Mouse (Mus musculus): Measurements from ENCODE around the gene Klk1b27.
"Not testable (repeated sequence)": the region's sequence is repeated elsewhere in the genome, so short reads cannot be mapped to it uniquely, and the experiment has no call there.

The Klk1b27 gene

DNA sequence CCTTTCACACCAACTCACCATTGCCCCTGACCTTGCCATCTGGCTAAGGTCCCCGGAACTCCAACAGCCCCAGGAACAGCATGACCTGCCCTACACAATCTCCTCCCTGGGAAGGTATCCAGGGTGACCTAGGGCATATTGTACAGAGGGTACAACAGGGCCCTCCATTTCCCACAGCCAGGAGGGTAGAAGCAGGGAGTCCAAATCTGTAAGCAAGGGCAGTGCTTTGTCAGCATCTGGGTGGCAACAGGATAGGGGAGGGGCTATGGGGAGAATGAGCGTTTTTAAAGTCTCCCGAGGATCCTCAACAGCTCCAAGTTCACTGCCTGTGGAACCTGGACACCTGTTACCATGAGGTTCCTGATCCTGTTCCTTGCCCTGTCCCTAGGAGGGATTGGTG lies at the start of gene Klk1b27:
Gene Klk1b27 (plus strand): TSS at position 301 of the 400 bp plus-strand sequence.
- DNase-seq (ENCODE audit: low spot score in 2 of 2): not testable (repeated sequence)

DNA sequence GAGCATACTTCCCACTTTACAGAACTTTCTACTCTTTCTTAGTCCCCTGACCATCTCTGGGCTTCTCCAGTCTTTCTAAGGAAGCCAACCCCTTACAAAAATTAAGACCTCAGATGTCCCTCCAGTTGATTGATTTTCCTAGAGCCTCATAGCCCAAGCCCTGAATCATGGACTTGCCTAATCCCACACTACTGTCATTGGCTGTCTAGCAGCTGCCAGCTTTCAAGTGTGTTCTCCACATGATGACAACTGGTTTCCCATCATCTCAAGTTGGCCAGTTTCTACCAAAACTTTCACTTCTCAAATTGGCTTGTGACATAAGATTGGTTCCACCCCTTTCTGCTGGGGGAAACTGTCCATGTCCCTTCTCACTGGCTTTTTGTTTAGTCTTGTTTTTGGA lies 47.2 kb upstream of the Klk1b27 start:
- DNase-seq (ENCODE audit: low spot score in 2 of 2): no peak

DNA sequence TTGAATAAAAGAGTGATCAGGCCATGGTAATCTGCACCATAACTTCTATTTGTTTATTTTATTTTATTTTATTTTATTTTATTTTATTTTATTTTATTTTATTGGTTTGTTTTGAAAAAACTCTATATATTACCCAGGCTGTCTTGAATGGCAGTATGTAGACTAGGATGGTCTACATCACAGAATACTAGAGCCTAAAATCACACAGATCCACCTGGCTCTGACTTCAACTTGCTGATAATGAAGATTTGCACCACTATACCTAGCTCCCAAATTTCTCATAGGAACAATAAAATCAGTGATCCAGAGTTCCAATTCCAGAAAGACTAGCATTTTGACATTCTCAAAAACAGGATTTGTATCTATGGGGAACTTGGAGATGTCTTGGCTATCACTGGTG lies 40.2 kb upstream of the Klk1b27 start, which contains the start of gene Klk1b26:
Gene Klk1b26 (plus strand): TSS at position 301 of the 400 bp plus-strand sequence.
- not testable (repeated sequence) for DNase-seq (ENCODE audit: low spot score in 2 of 2)

DNA sequence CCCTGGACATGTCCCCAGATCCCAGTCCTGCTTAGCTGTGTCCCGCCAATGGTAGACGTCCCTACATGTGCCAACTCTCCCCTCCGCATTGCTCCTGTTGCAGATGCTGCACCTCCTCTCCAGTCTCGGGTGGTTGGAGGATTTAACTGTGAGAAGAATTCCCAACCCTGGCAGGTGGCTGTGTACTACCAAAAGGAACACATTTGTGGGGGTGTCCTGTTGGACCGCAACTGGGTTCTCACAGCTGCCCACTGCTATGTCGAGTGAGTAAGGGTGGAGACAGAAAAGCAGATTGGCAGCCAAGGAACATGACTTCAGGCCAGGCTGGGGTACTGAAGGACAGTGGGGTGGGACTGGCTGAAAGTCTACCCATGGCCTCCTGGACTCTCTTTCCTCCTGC lies 37.4 kb upstream of the Klk1b27 start:
- DNase-seq (ENCODE audit: low spot score in 2 of 2): not testable (repeated sequence)

DNA sequence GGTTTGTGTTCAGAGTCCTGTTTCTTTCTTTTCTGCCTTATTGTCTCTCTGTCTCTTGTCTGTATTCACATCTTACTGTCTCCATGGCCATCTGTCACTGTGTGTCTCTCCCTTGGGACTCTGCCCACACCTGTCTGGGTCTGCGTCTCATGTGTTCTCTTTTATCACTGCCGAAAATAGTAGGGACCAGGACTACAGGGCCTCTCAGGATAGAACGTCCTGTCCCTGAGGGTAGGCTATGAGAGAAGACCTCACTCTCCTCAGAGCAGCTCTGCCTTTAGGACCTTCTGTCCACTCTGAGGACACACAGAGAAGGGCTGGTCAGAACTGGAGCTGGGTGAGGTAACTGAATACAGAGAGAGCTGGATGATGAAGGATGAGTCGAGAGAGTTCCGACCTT lies 37.0 kb upstream of the Klk1b27 start:
- DNase-seq (ENCODE audit: low spot score in 2 of 2): no peak

DNA sequence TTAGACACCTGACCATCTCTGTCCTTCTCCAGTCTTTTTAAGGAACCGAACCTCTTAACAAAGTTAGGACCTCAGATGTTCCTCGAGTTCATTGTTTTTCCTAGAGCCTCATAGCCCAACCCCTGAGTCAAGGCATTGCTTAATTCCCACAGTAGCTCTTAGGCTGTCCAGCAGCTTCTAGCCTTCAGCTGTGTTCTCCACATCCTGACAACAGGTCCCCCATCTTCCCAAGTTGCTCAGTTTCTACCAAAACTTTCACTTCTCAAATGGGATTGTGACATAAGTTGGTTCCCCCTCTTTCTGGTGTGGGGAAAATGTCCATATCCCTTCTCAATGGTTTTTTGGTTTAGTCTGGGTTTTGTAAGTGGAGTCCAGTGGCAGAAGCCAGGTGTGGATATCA lies 20.0 kb downstream of the Klk1b27 start:
- DNase-seq (ENCODE audit: low spot score in 2 of 2): no peak

DNA sequence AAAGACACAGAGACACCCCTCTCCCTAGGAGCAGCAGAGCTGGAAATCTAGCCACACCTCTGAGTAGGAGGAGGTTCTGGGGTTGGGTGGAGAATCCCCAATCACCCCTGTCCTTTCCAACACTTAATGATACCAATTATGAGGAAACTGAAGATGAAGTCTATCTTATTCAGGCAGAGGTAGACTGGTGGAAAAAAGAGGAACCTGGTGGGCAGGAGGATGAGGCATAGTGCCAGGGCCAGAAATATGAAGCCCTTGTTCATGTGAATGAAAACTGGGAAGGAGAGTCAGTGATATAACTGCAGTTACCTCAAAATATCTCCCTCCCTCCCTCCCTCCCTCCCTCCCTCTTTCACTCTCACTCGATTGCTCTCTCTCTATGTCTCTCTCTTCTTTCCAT lies 25.6 kb downstream of the Klk1b27 start:
- no peak for DNase-seq (ENCODE audit: low spot score in 2 of 2)

DNA sequence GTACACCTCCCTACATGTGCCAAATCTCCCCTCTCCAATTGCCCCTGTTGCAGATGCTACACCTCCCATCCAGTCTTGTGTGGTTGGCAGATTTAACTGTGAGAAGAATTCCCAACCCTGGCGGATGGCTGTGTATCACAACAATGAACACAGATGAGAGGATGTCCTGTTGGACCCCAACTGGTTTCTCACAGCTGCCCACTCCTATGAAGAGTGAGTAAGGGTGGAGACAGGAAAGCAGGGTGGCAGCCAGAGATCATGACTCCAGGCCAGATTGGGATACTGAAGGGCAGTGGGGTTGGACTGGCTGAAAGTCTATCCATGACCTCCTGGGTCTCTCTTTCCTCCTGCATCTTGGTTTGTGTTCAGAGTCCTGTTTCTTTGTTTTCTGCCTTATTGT lies 44.0 kb downstream of the Klk1b27 start:
- DNase-seq (ENCODE audit: low spot score in 2 of 2): no peak

DNA sequence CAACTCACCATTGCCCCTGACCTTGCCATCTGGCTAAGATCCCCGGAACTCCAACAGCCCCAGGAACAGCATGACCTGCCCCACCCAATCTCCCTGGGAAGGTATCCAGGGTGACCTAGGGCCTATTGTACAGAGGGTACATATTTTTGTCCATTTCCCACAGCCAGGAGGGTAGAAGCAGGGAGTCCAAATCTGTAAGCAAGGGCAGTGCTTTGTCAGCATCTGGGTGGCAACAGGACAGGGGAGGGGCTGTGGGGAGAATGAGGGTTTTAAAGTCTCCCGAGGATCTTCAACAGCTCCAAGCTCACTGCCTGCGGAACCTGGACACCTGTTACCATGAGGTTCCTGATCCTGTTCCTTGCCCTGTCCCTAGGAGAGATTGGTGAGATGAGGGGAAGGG lies 49.9 kb downstream of the Klk1b27 start, which contains the start of gene Klk1b21:
Gene Klk1b21 (plus strand): TSS at position 301 of the 400 bp plus-strand sequence.
- not testable (repeated sequence) for DNase-seq (ENCODE audit: low spot score in 2 of 2)
